Mouse (Mus musculus) thymus, adult 2 months (tissue): Measurements from ENCODE around the gene Nkx2-2.

Experiments used
- CTCF ChIP-seq: fragments of 200-500 bp; IDR thresholded peaks from 2 replicates; pipeline ENCODE4 v1.5.1; 2012; ENCODE audit warnings: mild to moderate bottlenecking, control low read depth, low read length, moderate library complexity, borderline replicate concordance; ENCODE audit not compliant: control insufficient read depth, poor library complexity, insufficient read depth; ENCODE audit errors: extremely low read depth
- POLR2A ChIP-seq: fragments of 200-500 bp; IDR thresholded peaks from 2 replicates; pipeline ENCODE4 v1.6.1; 2012; ENCODE audit warnings: mild to moderate bottlenecking, low read length, control low read depth, moderate library complexity; ENCODE audit not compliant: control insufficient read depth, poor library complexity, insufficient read depth; ENCODE audit errors: extremely low read depth

GRCm38 (mm10) chr2:147181926-147182708 is 11.9 kb downstream of the Nkx2-2 start:
- TF ChIP-seq CTCF (no peak), POLR2A (no peak)
